Mouse (Mus musculus) bone marrow macrophage, adult 2 months (primary cell): Measurements from ENCODE around the gene C2cd3. TPM values are rescaled to one million over a fixed set of nuclear protein-coding genes. Genes with fewer than 3 reads are reported as not detected.

ENCODE experiments used
- H3K27ac ChIP-seq: 2 replicates; pipeline ENCODE4 v1.5.1; 2012; ENCODE audit warnings: low read depth, low read length; ENCODE audit not compliant: insufficient read depth
- H3K4me1 ChIP-seq: 2 replicates; pipeline ENCODE4 v1.6.1; 2012; ENCODE audit warnings: low read length; ENCODE audit not compliant: control insufficient read depth, insufficient read depth
- H3K4me3 ChIP-seq: 2 replicates; pipeline ENCODE4 v1.5.1; 2012; ENCODE audit warnings: mild to moderate bottlenecking, low read length, moderate library complexity; ENCODE audit not compliant: insufficient read depth
- CTCF ChIP-seq: IDR thresholded peaks from 2 replicates; pipeline ENCODE4 v1.5.1; 2012; ENCODE audit warnings: low read depth, mild to moderate bottlenecking, low read length, moderate library complexity
- POLR2A ChIP-seq: IDR thresholded peaks from 2 replicates; pipeline ENCODE4 v1.6.1; 2012; ENCODE audit warnings: mild to moderate bottlenecking, low read depth, low read length, borderline replicate concordance
- polyA plus RNA-seq: library from polyadenylated mRNA; stranded (reverse); fragments of >200 nt; gene quantifications from 2 replicates; pipeline ENCODE4 v1.2.4, GENCODE M21; 2012; ENCODE audit not compliant: missing spikeins, insufficient read depth, insufficient read length

C2cd3 gene
- polyA plus RNA-seq, result 20.9 and 21.6 TPM in 2 replicates

- H3K4me1 ChIP-seq, result peaks cover 6% of the 10 kb centered on the region; the same call in 1 of the 2 replicates
- peak within 1 kb of the TSS; percentile 45 for H3K27ac ChIP-seq
- peak within 1 kb of the TSS; percentile 79 for H3K4me3 ChIP-seq
- no peak for TF ChIP-seq CTCF
- no peak for TF ChIP-seq POLR2A
Observed at GRCm38 (mm10) chr7:100371495-100372451, at the start of gene C2cd3, which contains the start of gene Ppme1. Gene C2cd3 (plus strand): TSS chr7:100372233. Gene Ppme1 (minus strand): TSS chr7:100372307.

GRCm38 (mm10) chr7:100323721-100324120, 48.3 kb upstream of the C2cd3 start:
- no peak for TF ChIP-seq POLR2A
- TF ChIP-seq CTCF, result no peak

GRCm38 (mm10) chr7:100325482-100325881, 46.6 kb upstream of the C2cd3 start:
- Histone ChIP-seq H3K4me3 (no peak overlapping the region), H3K27ac (no peak overlapping the region), H3K4me1 (no peaks in the 10 kb centered on the region)
- TF ChIP-seq POLR2A, result no peak
- TF ChIP-seq CTCF, result 0 out of 2 replicates have a peak, but pooled peaks have one; percentile 28

More at GRCm38 (mm10) chr7:100323721-100324120, 48.3 kb upstream of the C2cd3 start:
- Histone ChIP-seq H3K4me1 (no peaks in the 10 kb centered on the region), H3K27ac (no peak overlapping the region), H3K4me3 (no peak overlapping the region)

GRCm38 (mm10) chr7:100327514-100327913, 44.5 kb upstream of the C2cd3 start:
- H3K4me1 ChIP-seq, result no peaks in the 10 kb centered on the region
- TF ChIP-seq CTCF (no peak), POLR2A (no peak)
- H3K4me3 ChIP-seq, result no peak overlapping the region
- H3K27ac ChIP-seq, result no peak overlapping the region

- TF ChIP-seq POLR2A (no peak), CTCF (no peak)
- Histone ChIP-seq H3K4me3 (no peak overlapping the region), H3K27ac (no peak overlapping the region), H3K4me1 (no peaks in the 10 kb centered on the region)
Observed at GRCm38 (mm10) chr7:100328636-100329035, 43.4 kb upstream of the C2cd3 start.

GRCm38 (mm10) chr7:100331269-100331668, 40.8 kb upstream of the C2cd3 start:
- H3K27ac ChIP-seq, result no peak overlapping the region
- H3K4me3 ChIP-seq, result no peak overlapping the region
- no peaks in the 10 kb centered on the region for H3K4me1 ChIP-seq
- TF ChIP-seq POLR2A (no peak), CTCF (no peak)

GRCm38 (mm10) chr7:100335921-100336320, 36.1 kb upstream of the C2cd3 start:
- Histone ChIP-seq H3K27ac (no peak overlapping the region), H3K4me3 (no peak overlapping the region), H3K4me1 (peaks cover 5% of the 10 kb centered on the region)
- TF ChIP-seq POLR2A (no peak), CTCF (no peak)

- TF ChIP-seq POLR2A (no peak), CTCF (no peak)
- no peaks in the 10 kb centered on the region for H3K4me1 ChIP-seq
- H3K27ac ChIP-seq, result no peak overlapping the region
- no peak overlapping the region for H3K4me3 ChIP-seq
Observed at GRCm38 (mm10) chr7:100354984-100355383, 17.0 kb upstream of the C2cd3 start.

GRCm38 (mm10) chr7:100356324-100356723, 15.7 kb upstream of the C2cd3 start:
- Histone ChIP-seq H3K4me1 (no peaks in the 10 kb centered on the region), H3K4me3 (no peak overlapping the region), H3K27ac (no peak overlapping the region)
- TF ChIP-seq POLR2A (no peak), CTCF (no peak)

- Histone ChIP-seq H3K4me1 (no peaks in the 10 kb centered on the region), H3K4me3 (no peak overlapping the region), H3K27ac (no peak overlapping the region)
- TF ChIP-seq CTCF (no peak), POLR2A (no peak)
Observed at GRCm38 (mm10) chr7:100356768-100357167, 15.3 kb upstream of the C2cd3 start.
